Comparison of ENCODE assay signal across 7 mouse cellular contexts in genomic region chr15:93750953-93751352, GRCm38 (mm10).
DNase-seq lines count a peak whose midpoint lies in the region; ATAC-seq and TF ChIP-seq lines count a peak whose summit lies in the region.

No protein-coding gene starts in this region.

- ATAC-seq in CD4-positive, CD25-positive, alpha-beta regulatory T cell, adult 4 months: peak; percentile 93

- no peak for TF ChIP-seq POLR2A in liver, adult 2 months (IDR thresholded peaks at IDR 0.05; ENCODE audit: extremely low read depth, insufficient read depth, low read length)

- no peak for TF ChIP-seq CTCF in liver, adult 2 months (IDR thresholded peaks at IDR 0.05; ENCODE audit: low read depth, low read length)

- H3K4me1 ChIP-seq in liver, adult 2 months (ENCODE audit: control insufficient read depth, insufficient read depth, low read length): no peaks in the 10 kb centered on the region; the same call in 1 of the 2 replicates

- peak; percentile 81 for DNase-seq in adipocyte (ENCODE audit: low spot score)
- peak; percentile 22 for DNase-seq in gastrocnemius, postnatal 10 days
- DNase-seq in kidney, adult 9 months: peak; percentile 26
- DNase-seq in liver, adult 2 months (ENCODE audit: extremely low read depth, low read depth, low spot score): peak; percentile 2
- peak; percentile 41 for DNase-seq in ovary, postnatal 36 days (ENCODE audit: low spot score)
- DNase-seq in spleen, adult 12 weeks (ENCODE audit: low spot score): no peak

- no peak overlapping the region for H3K4me3 ChIP-seq in liver, adult 2 months (ENCODE audit: insufficient read depth, low read depth, low read length)

- H3K36me3 ChIP-seq in liver, adult 2 months (ENCODE audit: control insufficient read depth, insufficient read depth, low read length): no peaks in the 10 kb centered on the region

- H3K27ac ChIP-seq in liver, adult 2 months (replicated peaks; ENCODE audit: insufficient read depth, low read depth, low read length): no peak overlapping the region

- no peaks in the 10 kb centered on the region for H3K27me3 ChIP-seq in liver, adult 2 months (ENCODE audit: control insufficient read depth, insufficient read depth, low read length)

- 19% methylated on average over 8 of the region's 8 CpGs for WGBS in liver, adult 2 months

- H3K9ac ChIP-seq in liver, adult 2 months (ENCODE audit: low read depth, low read length): no peak overlapping the region

- H3K79me2 ChIP-seq in liver, adult 2 months (ENCODE audit: control insufficient read depth, insufficient read depth, low read length): no peaks in the 10 kb centered on the region
